Mouse (Mus musculus) ES-E14 (cell line): ENCODE results near the gene Snap91.

Experiments used
- CHD2 ChIP-seq: IDR thresholded peaks from 2 replicates; pipeline ENCODE4 v1.6.1; 2014; ENCODE audit warnings: mild to moderate bottlenecking, low read depth, low read length, inconsistent platforms
- HCFC1 ChIP-seq: IDR thresholded peaks from 2 replicates; pipeline ENCODE4 v1.6.1; 2012; ENCODE audit warnings: low read length, inconsistent platforms, borderline replicate concordance; ENCODE audit not compliant: insufficient read depth
- MAFK ChIP-seq: IDR thresholded peaks from 2 replicates; pipeline ENCODE4 v1.6.1; 2014; ENCODE audit warnings: mild to moderate bottlenecking, low read depth, low read length, inconsistent platforms; ENCODE audit not compliant: insufficient read depth
- ZC3H11A ChIP-seq: IDR thresholded peaks from 2 replicates; pipeline ENCODE4 v1.6.1; 2012; ENCODE audit warnings: low read depth, mild to moderate bottlenecking, inconsistent platforms, low read length, borderline replicate concordance
- ZNF384 ChIP-seq: IDR thresholded peaks from 2 replicates; pipeline ENCODE4 v1.6.1; 2012; ENCODE audit warnings: low read depth, low read length, inconsistent platforms

DNA sequence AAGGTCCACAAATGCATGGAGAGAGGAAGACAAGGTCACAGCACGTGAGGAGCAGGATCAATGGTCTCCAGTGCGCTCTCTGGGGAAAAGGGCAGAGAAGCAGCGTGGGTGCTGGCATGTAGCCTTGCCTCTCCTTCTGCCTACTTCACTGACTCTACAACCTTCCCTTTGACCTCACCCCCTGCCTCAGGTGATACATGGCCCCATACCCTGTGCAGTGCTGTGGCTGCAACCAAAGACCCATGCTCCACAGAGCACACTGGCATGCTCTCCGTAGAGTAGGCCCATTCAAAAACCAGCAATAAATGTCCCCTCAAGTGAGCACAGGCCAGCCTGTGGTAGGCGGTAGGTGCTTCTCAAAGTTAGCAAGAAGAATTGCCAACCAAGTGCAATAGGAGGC lies 28.8 kb downstream of the Snap91 start:
- TF ChIP-seq HCFC1, result no peak
- TF ChIP-seq ZC3H11A, result no peak
- no peak for TF ChIP-seq MAFK
- TF ChIP-seq CHD2, result no peak
- TF ChIP-seq ZNF384, result no peak
